Mouse (Mus musculus): ENCODE data around the gene Limd1. TPM values are rescaled to one million over a fixed set of nuclear protein-coding genes. Genes with fewer than 3 reads are reported as not detected.
A peak's percentile ranks its signal among the peaks of the same experiment; 100 is the strongest.

The Limd1 gene
- polyA plus RNA-seq, 1 experiment from 2014 or later, result 21.5 TPM

DNA sequence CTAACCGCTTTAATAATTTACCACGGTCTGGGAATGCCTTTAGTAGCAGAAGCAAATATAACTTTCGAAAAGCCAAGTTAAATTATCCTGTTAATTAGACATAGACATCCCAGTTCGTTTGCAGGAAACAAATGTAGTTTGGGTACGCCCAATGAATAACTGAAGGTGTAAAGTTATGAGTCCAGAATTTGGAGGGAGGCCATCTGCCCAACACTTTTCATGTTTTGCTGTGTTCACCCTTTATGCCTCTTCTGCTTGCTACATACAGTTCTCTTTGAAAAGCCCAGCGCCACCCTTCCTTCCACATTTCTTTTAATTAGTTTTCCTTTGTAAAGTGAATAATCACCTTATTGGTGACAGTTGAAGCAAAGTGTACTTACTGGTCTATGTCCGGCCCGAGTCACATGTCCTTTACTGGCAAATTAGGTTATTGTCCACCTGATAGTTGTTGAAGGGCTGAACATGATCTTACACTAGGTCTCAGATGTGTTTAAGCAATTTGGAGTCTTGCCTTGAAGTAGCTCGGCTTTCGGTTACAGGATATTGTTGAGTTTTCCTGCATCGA lies 52.1 kb downstream of the Limd1 start:
- H3K27me3 ChIP-seq, result no peaks in the 10 kb centered on the region
- peak overlapping the region; percentile 80 for H3K4me2 ChIP-seq
- no peak for ATAC-seq (ENCODE audit: low read depth)
- DNase-seq, result no peak
- H3K4me1 ChIP-seq (replicated peaks), result peaks cover 53% of the 10 kb centered on the region
- WGBS (ENCODE audit: insufficient replicate concordance), result 44% methylated on average over 11 of the region's 11 CpGs
- peak overlapping the region; percentile 98 for H3K4me3 ChIP-seq (replicated peaks)
- no peaks in the 10 kb centered on the region for H3K36me3 ChIP-seq
- H3K27ac ChIP-seq, result peak overlapping the region; percentile 95
- no peaks in the 10 kb centered on the region for H3K9me3 ChIP-seq (replicated peaks)
- peak overlapping the region; percentile 99 for H3K9ac ChIP-seq

DNA sequence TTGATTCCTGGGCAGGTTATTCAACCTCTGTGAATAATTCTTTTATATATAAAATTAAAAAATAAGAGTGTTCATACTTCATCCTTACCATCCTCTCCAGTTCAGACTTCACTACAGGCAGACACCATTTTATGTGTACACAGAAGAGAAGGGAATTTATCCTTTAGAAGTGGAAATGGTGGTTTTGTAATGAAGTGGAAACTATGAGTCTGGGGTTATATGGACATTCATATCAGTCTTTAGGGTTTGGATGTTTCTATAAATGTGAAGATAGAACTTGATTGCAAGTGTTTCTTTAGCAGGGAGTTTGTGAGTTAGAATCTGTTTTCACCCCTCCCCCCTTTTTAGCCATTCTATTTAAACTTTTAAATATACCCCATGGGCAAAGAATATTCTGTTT lies 52.7 kb downstream of the Limd1 start:
- Histone ChIP-seq H3K4me3 (replicated peaks) (peak overlapping the region; percentile 98), H3K27me3 (no peaks in the 10 kb centered on the region), H3K9ac (peak overlapping the region; percentile 99), H3K4me2 (peak overlapping the region; percentile 80), H3K9me3 (replicated peaks) (no peaks in the 10 kb centered on the region), H3K36me3 (no peaks in the 10 kb centered on the region), H3K27ac (peak overlapping the region; percentile 43; the same call in 1 of the 2 replicates), H3K4me1 (replicated peaks) (peaks cover 52% of the 10 kb centered on the region)
- ATAC-seq (ENCODE audit: low read depth), result no peak
- DNase-seq, result no peak

DNA sequence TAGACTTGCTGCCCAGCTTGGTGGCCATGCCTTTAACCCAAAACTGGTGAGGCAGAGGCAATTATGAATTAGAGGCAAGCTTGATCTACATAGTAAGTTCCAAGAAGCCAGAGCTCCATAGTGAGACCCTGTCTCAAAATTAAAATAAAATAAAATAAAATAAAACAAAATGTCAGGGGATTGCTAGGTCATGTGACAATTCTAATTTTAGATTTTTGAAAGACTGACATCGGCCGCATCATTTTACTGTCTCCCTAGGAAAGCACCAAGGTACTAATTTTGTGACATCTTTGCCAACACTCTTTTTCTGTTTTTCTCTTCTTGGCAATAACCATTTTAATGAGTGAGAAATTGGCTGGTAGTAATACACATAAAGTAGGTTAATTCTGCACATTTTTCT lies 58.1 kb downstream of the Limd1 start:
- Histone ChIP-seq H3K36me3 (no peaks in the 10 kb centered on the region), H3K4me3 (replicated peaks) (no peak overlapping the region), H3K4me1 (replicated peaks) (peaks cover 30% of the 10 kb centered on the region), H3K9ac (no peak overlapping the region), H3K27ac (no peak overlapping the region), H3K27me3 (no peaks in the 10 kb centered on the region), H3K9me3 (replicated peaks) (no peaks in the 10 kb centered on the region), H3K4me2 (no peak overlapping the region)
- DNase-seq (no peak), ATAC-seq (ENCODE audit: low read depth) (no peak)
- 90% methylated on average over 2 of the region's 2 CpGs for WGBS (ENCODE audit: insufficient replicate concordance)

DNA sequence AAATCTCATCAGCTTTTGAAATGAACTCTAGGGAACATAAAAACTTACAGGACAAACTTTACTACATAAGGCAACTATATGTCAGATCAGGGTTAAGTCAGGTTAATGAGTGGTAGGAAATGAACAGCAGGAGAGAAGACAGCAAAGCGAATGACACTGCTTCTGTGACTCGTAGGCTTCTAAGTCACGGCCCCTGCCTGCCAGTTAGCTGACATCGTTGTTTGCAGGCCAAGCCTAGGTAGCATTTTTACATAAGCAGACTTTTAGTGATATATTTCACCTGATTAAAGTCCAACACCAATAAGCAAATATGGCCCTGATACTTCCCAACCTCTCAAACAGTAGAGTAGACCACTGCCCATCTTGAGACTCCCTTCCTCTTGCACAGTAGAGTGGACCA lies 59.7 kb downstream of the Limd1 start:
- ATAC-seq (ENCODE audit: low read depth) (no peak), DNase-seq (no peak)
- Histone ChIP-seq H3K36me3 (no peaks in the 10 kb centered on the region), H3K9me3 (replicated peaks) (no peaks in the 10 kb centered on the region), H3K4me1 (replicated peaks) (peaks cover 15% of the 10 kb centered on the region), H3K27me3 (no peaks in the 10 kb centered on the region), H3K27ac (no peak overlapping the region), H3K9ac (no peak overlapping the region), H3K4me2 (no peak overlapping the region), H3K4me3 (replicated peaks) (no peak overlapping the region)
- 66% methylated on average over 4 of the region's 4 CpGs for WGBS (ENCODE audit: insufficient replicate concordance)

DNA sequence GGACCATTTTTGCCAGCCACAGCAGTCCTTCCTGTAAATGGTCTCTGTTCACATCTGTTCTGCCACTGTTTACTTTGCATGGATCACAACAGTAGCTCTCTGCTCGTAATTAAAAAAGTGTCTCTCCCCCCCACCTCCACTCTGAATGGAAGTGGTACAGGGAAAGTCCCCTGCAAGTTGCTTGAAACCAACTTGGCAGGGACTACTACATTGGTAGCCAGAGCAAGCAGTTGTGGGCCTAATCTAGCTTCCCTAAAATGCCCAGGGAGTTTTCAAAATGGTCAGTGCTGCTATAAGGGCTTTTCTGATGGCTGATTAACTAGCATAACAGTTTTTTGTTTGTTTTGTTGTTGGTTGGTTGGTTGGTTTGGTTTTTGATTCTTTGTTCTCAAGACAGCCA lies 60.6 kb downstream of the Limd1 start:
- no peak overlapping the region for H3K4me3 ChIP-seq (replicated peaks)
- no peak overlapping the region for H3K9ac ChIP-seq
- no peaks in the 10 kb centered on the region for H3K9me3 ChIP-seq (replicated peaks)
- no peaks in the 10 kb centered on the region for H3K27me3 ChIP-seq
- no peak for DNase-seq
- no peak for ATAC-seq (ENCODE audit: low read depth)
- no peaks in the 10 kb centered on the region for H3K36me3 ChIP-seq
- no peak overlapping the region for H3K4me2 ChIP-seq
- H3K4me1 ChIP-seq (replicated peaks), result peaks cover 12% of the 10 kb centered on the region
- WGBS (ENCODE audit: insufficient replicate concordance), result 49% methylated on average over 1 of the region's 1 CpGs
- H3K27ac ChIP-seq, result no peak overlapping the region

DNA sequence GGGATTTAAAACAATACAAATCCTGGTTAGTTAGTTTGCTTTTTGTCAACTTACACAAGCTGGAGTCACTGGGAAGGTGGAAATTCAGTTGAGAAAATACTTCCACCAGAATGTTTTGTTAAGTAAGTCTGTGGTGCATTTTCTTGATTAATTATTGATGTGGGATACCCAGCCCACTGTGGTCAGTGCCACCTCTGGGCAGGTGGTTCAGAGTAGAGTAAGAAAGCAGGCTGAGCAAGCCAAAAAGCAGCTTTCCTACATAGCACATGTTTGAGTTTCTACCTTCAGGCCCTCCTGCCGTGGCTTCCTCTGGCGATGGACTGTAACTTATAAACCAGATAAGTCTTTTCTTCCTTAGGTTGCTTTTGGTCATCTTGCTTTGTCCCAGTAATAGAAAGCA lies 61.3 kb downstream of the Limd1 start:
- H3K27me3 ChIP-seq, result no peaks in the 10 kb centered on the region
- no peak overlapping the region for H3K4me3 ChIP-seq (replicated peaks)
- no peak overlapping the region for H3K4me2 ChIP-seq
- 64% methylated on average over 2 of the region's 2 CpGs for WGBS (ENCODE audit: insufficient replicate concordance)
- DNase-seq (no peak), ATAC-seq (ENCODE audit: low read depth) (no peak)
- no peak overlapping the region for H3K27ac ChIP-seq
- no peaks in the 10 kb centered on the region for H3K36me3 ChIP-seq
- peaks cover 12% of the 10 kb centered on the region for H3K4me1 ChIP-seq (replicated peaks)
- H3K9me3 ChIP-seq (replicated peaks), result no peaks in the 10 kb centered on the region
- no peak overlapping the region for H3K9ac ChIP-seq

DNA sequence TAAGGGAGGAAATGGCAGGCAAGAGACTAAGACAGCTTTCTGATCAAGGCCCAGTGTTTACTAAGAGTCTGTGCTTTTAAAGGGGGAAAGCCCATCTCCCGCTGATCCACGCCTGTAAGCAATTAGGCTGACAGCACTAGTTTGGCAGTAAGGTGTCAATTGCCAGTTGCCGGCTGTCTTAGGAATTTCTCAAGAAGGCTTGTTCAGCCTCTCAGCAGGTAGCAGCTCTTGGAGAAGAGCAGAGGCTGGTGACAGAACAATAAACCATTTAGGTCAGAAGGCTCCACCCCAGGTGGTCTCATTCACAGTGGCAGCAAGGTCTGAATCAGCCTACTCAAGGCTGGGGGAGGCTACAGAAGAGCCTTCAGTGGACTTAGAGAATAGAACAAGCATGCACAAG lies 76.1 kb downstream of the Limd1 start:
- Histone ChIP-seq H3K27me3 (no peaks in the 10 kb centered on the region), H3K9me3 (replicated peaks) (no peaks in the 10 kb centered on the region), H3K4me2 (no peak overlapping the region), H3K36me3 (peaks cover 57% of the 10 kb centered on the region), H3K9ac (no peak overlapping the region), H3K4me1 (replicated peaks) (0 out of 2 replicates have a peak, but pooled peaks cover 3% of the 10 kb centered on the region), H3K27ac (no peak overlapping the region), H3K4me3 (replicated peaks) (no peak overlapping the region)
- DNase-seq, result no peak
- WGBS (ENCODE audit: insufficient replicate concordance), result 82% methylated on average over 3 of the region's 3 CpGs
- ATAC-seq (ENCODE audit: low read depth), result no peak

Other genes with a start within 250 kb of the Limd1 start
- 3.4 and 4.1 TPM in 2 replicates for gene Tmem158, start 217.9 kb upstream of the Limd1 start, polyA plus RNA-seq (2015; fragmentation: Nextera tagmentation; extraction: Ambion mirVana)
- gene Lars2, start 111.8 kb upstream of the Limd1 start, polyA plus RNA-seq (2015; fragmentation: Nextera tagmentation; extraction: Ambion mirVana), result 607 and 768 TPM in 2 replicates
- gene Sacm1l, start 51.1 kb downstream of the Limd1 start, polyA plus RNA-seq (2015; fragmentation: Nextera tagmentation; extraction: Ambion mirVana), result 27.3 and 37.3 TPM in 2 replicates
- 0.07 TPM in 2 replicates for gene Slc6a20b, start 153.9 kb downstream of the Limd1 start, polyA plus RNA-seq (2015; fragmentation: Nextera tagmentation; extraction: Ambion mirVana)
- gene Ccr9, start 199.7 kb downstream of the Limd1 start, polyA plus RNA-seq (2015; fragmentation: Nextera tagmentation; extraction: Ambion mirVana), result 0.39 and 0.46 TPM in 2 replicates
- 0.98 and 1.2 TPM in 2 replicates for gene Slc6a20a, start 200.2 kb downstream of the Limd1 start, polyA plus RNA-seq (2015; fragmentation: Nextera tagmentation; extraction: Ambion mirVana)
- gene Lztfl1, start 239.0 kb downstream of the Limd1 start, polyA plus RNA-seq (2015; fragmentation: Nextera tagmentation; extraction: Ambion mirVana), result 20.7 and 26.6 TPM in 2 replicates